Comparison of ENCODE assay signal across 8 mouse cellular contexts in genomic region chr5:20913372-20914275, GRCm38 (mm10). TPM values are rescaled to one million over a fixed set of nuclear protein-coding genes. Genes with fewer than 3 reads are reported as not detected.
A peak's percentile ranks its signal among the peaks of the same experiment; 100 is the strongest.
DNase-seq lines count a peak whose midpoint lies in the region; ATAC-seq lines count a peak whose summit lies in the region.

No protein-coding gene starts in this region.

- no peaks in the 10 kb centered on the region for H3K9me3 ChIP-seq in midbrain, embryonic 13.5 days

- no peak overlapping the region for H3K4me3 ChIP-seq in midbrain, embryonic 13.5 days (replicated peaks)

- H3K4me1 ChIP-seq in midbrain, embryonic 13.5 days (replicated peaks) = no peaks in the 10 kb centered on the region

- ATAC-seq in midbrain, embryonic 13.5 days = 0 out of 2 replicates have a peak, but pooled peaks have one; percentile 45

- 75% methylated on average over 11 of the region's 11 CpGs for WGBS in midbrain, embryonic 13.5 days

- H3K36me3 ChIP-seq in midbrain, embryonic 13.5 days = no peaks in the 10 kb centered on the region

- H3K27me3 ChIP-seq in midbrain, embryonic 13.5 days = no peaks in the 10 kb centered on the region

- no peak overlapping the region for H3K9ac ChIP-seq in midbrain, embryonic 13.5 days (replicated peaks)

- intact Hi-C loops in left cerebral cortex, postnatal 14 days (cut with DNase I) = loop anchor here (2.0 to 5.0 kb wide), 2 partner anchors 37 to 54 kb away; no protein-coding TSS in a partner anchor

- H3K4me2 ChIP-seq in midbrain, embryonic 13.5 days (replicated peaks) = no peak overlapping the region

- peak; percentile 66 for DNase-seq in testis, postnatal 10 days (ENCODE audit: low spot score)
- DNase-seq in testis, postnatal 14 days (ENCODE audit: low spot score) = no peak
- peak; percentile 87 to 89 for DNase-seq in cerebellum, postnatal 10 days
- DNase-seq in gastrocnemius, adult 18-20 months (ENCODE audit: low spot score) = peak; percentile 73
- DNase-seq in kidney, adult 11 months = peak; percentile 51
- peak; percentile 75 to 83 for DNase-seq in left cerebral cortex, postnatal 14 days (ENCODE audit: low spot score in 2 of 2)
- DNase-seq in spleen, postnatal 14 days (ENCODE audit: low spot score in 2 of 2) = peak; percentile 19 to 55

- no peak overlapping the region for H3K27ac ChIP-seq in midbrain, embryonic 13.5 days

RNA-seq across cellular contexts. Expression of gene Tmem60, which starts 31.6 kb away (rescaled TPM):
- total RNA-seq in gastrocnemius, adult 18-20 months (2021) = 10 to 100 TPM; 20.1 to 21.7 TPM
- 10 to 100 TPM; 22.0 to 23.3 TPM for total RNA-seq in left cerebral cortex, postnatal 14 days (2021)
- 68.9 and 71.4 TPM in 2 replicates for polyA plus RNA-seq in midbrain, embryonic 13.5 days (2015; fragmentation: Nextera tagmentation; extraction: Ambion mirVana)

RNA-seq across cellular contexts. Expression of gene Phtf2, which starts 31.7 kb away (rescaled TPM):
- total RNA-seq in gastrocnemius, adult 18-20 months (2021) = 100 to 1,000 TPM; 162 to 166 TPM
- total RNA-seq in left cerebral cortex, postnatal 14 days (2021) = 10 to 100 TPM; 23.2 to 24.9 TPM
- polyA plus RNA-seq in midbrain, embryonic 13.5 days (2015; fragmentation: Nextera tagmentation; extraction: Ambion mirVana) = 23.2 and 23.3 TPM in 2 replicates

RNA-seq across cellular contexts. Expression of gene Rsbn1l, which starts 42.6 kb away (rescaled TPM):
- 10 to 100 TPM in 1 of 2 experiments, 1 to 10 TPM in 1; 8.8 to 11.1 TPM for total RNA-seq in gastrocnemius, adult 18-20 months (2021)
- 10 to 100 TPM; 13.7 to 14.7 TPM for total RNA-seq in left cerebral cortex, postnatal 14 days (2021)
- 5.7 and 6.4 TPM in 2 replicates for polyA plus RNA-seq in midbrain, embryonic 13.5 days (2015; fragmentation: Nextera tagmentation; extraction: Ambion mirVana)

Comparison
In these comparisons a context has a peak if more than half of its experiments do, and no peak if none do; other contexts are left out.
1. RNA of gene Phtf2, which starts 31.7 kb away (total RNA-seq): 162 to 166 TPM in gastrocnemius, adult 18-20 months; 23.2 to 24.9 TPM in left cerebral cortex, postnatal 14 days; every median in the first group is over 4 times any median in the second.